Mouse (Mus musculus) bone marrow, adult 2 months (tissue): ENCODE data around the gene Got1. TPM values are rescaled to one million over a fixed set of nuclear protein-coding genes. Genes with fewer than 3 reads are reported as not detected.

Source experiments
- H3K27ac ChIP-seq: fragments of 200-500 bp; 2 replicates; pipeline ENCODE4 v1.5.1; 2012; ENCODE audit warnings: low read depth, mild to moderate bottlenecking, control low read depth, inconsistent platforms, low read length; ENCODE audit not compliant: control insufficient read depth, poor library complexity, insufficient read depth
- H3K4me1 ChIP-seq: fragments of 200-500 bp; 2 replicates; pipeline ENCODE4 v1.6.1; 2011; ENCODE audit warnings: low read length; ENCODE audit not compliant: control insufficient read depth, insufficient read depth
- H3K4me3 ChIP-seq: fragments of 200-500 bp; replicated peaks from 2 replicates; pipeline ENCODE3; 2011; ENCODE audit warnings: mild to moderate bottlenecking, low read depth, low read length, control low read depth; ENCODE audit not compliant: control insufficient read depth
- CTCF ChIP-seq: fragments of 200-500 bp; IDR thresholded peaks from 2 replicates; pipeline ENCODE4 v1.5.1; 2011; ENCODE audit warnings: low read length, control low read depth; ENCODE audit not compliant: control insufficient read depth, insufficient read depth
- POLR2A ChIP-seq: fragments of 200-500 bp; IDR thresholded peaks from 2 replicates; pipeline ENCODE4 v1.6.1; 2011; ENCODE audit warnings: low read depth, mild to moderate bottlenecking, control low read depth, low read length, borderline replicate concordance; ENCODE audit not compliant: control insufficient read depth
- WGBS: fragments of 180-500 bp; shearing (Covaris S2); methylation state at CpG from one replicate; pipeline ENCODE4 v1.1.7; 2018; 5-methylcytosine and 5-hydroxymethylcytosine counted together
- polyA plus RNA-seq: library from polyadenylated mRNA; stranded (reverse); fragments of >200 nt; gene quantifications from 2 replicates; pipeline ENCODE4 v1.2.4, GENCODE M21; 2011; ENCODE audit warnings: low replicate concordance; ENCODE audit not compliant: missing spikeins, insufficient read depth, insufficient read length

Gene Got1
- polyA plus RNA-seq, 1 experiment = 20.5 TPM

DNA sequence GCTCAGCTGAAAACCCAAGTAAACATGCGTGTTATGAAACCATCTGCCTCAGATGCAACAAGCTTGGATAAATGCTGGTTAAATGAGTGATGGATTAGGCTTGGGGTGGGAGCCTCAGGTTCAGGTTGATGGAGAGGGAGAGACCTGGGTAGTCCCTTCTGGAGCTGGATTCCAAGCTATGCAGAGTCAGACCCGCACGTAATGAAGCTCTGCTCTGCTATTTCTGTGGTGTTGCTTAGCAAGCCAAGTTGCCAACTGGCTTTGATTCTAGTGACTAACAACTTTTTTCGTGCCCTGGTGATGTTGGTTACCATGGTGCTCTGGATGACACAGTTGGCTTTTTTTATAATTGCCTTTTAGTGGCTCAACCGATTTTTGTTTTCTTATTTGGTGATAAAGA is 72.2 kb downstream of the Got1 start:
- TF ChIP-seq POLR2A = no peak
- no peak for TF ChIP-seq CTCF
- Histone ChIP-seq H3K4me3 (no peak overlapping the region), H3K27ac (no peak overlapping the region), H3K4me1 (no peaks in the 10 kb centered on the region)
- WGBS = 87% methylated on average over 5 of the region's 5 CpGs

GRCm38 (mm10) chr19:43451563-43451962 is 72.8 kb downstream of the Got1 start:
- no peaks in the 10 kb centered on the region for H3K4me1 ChIP-seq
- 86% methylated on average over 10 of the region's 10 CpGs for WGBS
- no peak for TF ChIP-seq POLR2A

More at GRCm38 (mm10) chr19:43451563-43451962, 72.8 kb downstream of the Got1 start:
- H3K27ac ChIP-seq = no peak overlapping the region
- no peak overlapping the region for H3K4me3 ChIP-seq

Other genes starting within 250 kb of the Got1 start
- not detected in 2 replicates for gene Hpse2, start 136.2 kb downstream of the Got1 start, polyA plus RNA-seq
- gene Cnnm1, start 84.2 kb downstream of the Got1 start, polyA plus RNA-seq = 1.4 and 3.6 TPM in 2 replicates
- not detected in 2 replicates for gene Nkx2-3, start 87.7 kb upstream of the Got1 start, polyA plus RNA-seq
- 55.6 and 92.8 TPM in 2 replicates for gene Slc25a28, start 150.3 kb upstream of the Got1 start, polyA plus RNA-seq
- gene Entpd7, start 165.1 kb upstream of the Got1 start, polyA plus RNA-seq = 4.4 and 8.0 TPM in 2 replicates
- 6.6 and 9.1 TPM in 2 replicates for gene Cutc, start 228.4 kb upstream of the Got1 start, polyA plus RNA-seq
- gene Cox15, start 228.4 kb upstream of the Got1 start, polyA plus RNA-seq = 3.0 and 12.4 TPM in 2 replicates